Mouse (Mus musculus): ENCODE results near the gene Dync1li2. TPM values are rescaled to one million over a fixed set of nuclear protein-coding genes. Genes with fewer than 3 reads are reported as not detected.

Gene Dync1li2
- total and polyA plus RNA-seq, 3 experiments, result 12.7 to 22.8 (median 14.3) TPM

DNA sequence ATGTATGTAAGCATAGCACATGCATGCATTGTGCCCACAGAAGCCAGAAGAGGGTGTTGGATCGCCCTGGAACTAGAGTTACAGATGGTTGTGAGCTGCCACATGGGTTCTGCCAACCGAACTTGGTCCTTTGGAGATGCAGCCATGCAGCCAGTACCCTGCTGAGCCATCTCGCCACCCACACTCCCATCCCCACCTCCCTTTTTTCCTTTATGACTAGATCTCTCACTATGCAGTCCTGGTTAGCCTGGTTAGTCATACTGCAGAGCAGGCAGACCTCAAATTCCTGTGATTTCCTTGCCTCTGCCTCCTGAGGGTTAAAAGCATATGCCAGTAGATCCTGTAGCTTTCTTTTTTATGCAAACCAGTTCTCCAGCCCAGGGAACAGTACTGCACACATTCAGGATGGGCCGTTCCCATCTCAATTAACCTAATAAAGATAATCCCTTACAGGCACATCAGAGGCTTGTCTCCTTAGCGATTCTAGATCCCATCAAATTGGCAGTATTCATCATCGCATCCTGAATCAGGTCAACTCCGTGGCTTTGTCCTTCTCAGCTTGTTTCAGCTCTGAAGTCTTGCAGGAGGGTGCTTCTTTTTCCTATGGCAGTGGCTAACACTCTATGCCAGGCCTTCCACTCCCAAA lies 32.1 kb downstream of the Dync1li2 start:
- H3K4me2 ChIP-seq (ENCODE audit: insufficient read depth, low read depth, poor library complexity, severe bottlenecking), result no peak overlapping the region
- no peak overlapping the region for H3K27ac ChIP-seq (ENCODE audit: insufficient read depth, low read depth)

DNA sequence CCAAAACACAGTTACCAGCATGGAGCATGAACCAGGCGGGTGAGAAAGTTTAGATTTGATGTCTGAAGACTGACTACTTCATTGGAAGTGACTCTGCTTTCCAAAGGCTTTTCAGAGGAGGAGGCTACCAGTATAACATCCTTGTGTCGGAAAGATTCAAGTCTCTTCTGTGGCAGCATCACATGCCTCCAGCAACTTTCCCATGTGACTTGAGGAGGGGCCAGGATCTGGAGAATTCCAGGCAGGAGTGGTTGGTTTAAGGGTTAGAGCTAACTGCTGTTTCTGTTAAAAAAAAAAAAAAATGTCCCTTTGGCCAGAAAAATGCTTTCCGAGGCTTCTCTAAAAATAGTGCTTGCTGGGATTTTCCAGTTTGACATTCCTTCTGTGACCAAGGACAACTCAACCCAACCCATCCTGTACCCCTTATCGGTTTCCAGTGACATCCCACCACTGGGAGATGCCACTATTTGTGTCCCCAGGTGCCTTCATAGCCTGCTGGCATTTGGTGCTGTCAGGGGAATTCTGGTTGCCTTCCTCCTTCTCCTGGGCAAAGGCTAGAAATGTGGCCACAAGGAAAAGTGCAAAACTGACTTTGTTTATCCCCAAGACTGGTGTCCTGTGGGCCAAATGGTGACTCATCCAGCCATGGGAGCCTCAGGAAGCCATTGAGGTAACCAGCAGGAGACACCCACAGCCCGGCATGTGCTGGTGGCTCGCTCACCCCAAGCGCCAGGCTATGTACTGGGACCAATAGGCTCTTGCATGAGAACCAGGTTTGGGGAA lies 34.3 kb downstream of the Dync1li2 start:
- H3K4me1 ChIP-seq (ENCODE audit: control insufficient read depth in 1 of 2, insufficient read depth in 2 of 2), result peaks cover 13 to 25% of the 10 kb centered on the region in 2 experiments
- H3K4me2 ChIP-seq (ENCODE audit: insufficient read depth, low read depth, poor library complexity, severe bottlenecking), result no peak overlapping the region
- H3K27me3 ChIP-seq (replicated peaks), result peaks cover 12% of the 10 kb centered on the region
- H3K9me3 ChIP-seq (replicated peaks; ENCODE audit: low read length), result peaks cover 6% of the 10 kb centered on the region
- dilution Hi-C loops (cut with MboI; ENCODE audit: extremely low pct_ligation_motif_present, extremely low pct_unique_long_range_greater_than_20kb, low sequenced_read_pairs), result no loop called here
- no peaks in the 10 kb centered on the region for H3K79me2 ChIP-seq (replicated peaks; ENCODE audit: control insufficient read depth, extremely low read depth, insufficient read depth, poor library complexity, severe bottlenecking)
- DNase-seq (ENCODE audit: extremely low read depth), result no peak
- no peak overlapping the region for H3K27ac ChIP-seq (ENCODE audit: insufficient read depth, low read depth)
- in situ Hi-C loops (cut with MboI; ENCODE audit: low pct_ligation_motif_present, low pct_unique_long_range_greater_than_20kb, low sequenced_read_pairs), result loop anchor here (5.0 kb wide), 1 partner anchor 66 kb away; no protein-coding TSS in a partner anchor
- TF ChIP-seq CHD1 (IDR thresholded peaks at IDR 0.05; ENCODE audit: low read depth, low read length), result no peak
- no peak for TF ChIP-seq TBP (conservative IDR thresholded peaks at IDR 0.05; ENCODE audit: low read depth, low read length)
- TF ChIP-seq SMC3 (IDR thresholded peaks at IDR 0.05; ENCODE audit: low read depth, low read length), result no peak
- TF ChIP-seq ZKSCAN1 (IDR thresholded peaks at IDR 0.05; ENCODE audit: borderline replicate concordance, low read depth, low read length), result no peak
- no peak for TF ChIP-seq RAD21 (IDR thresholded peaks at IDR 0.05; ENCODE audit: low read depth, low read length)
- TF ChIP-seq USF1 (IDR thresholded peaks at IDR 0.05; ENCODE audit: low read depth, low read length), result no peak
- no peak for TF ChIP-seq HCFC1 (IDR thresholded peaks at IDR 0.05; ENCODE audit: low read depth, low read length)
- TF ChIP-seq POLR2A (IDR thresholded peaks at IDR 0.05; ENCODE audit: low read depth, low read length), result no peak
- no peak overlapping the region for H3K9ac ChIP-seq (ENCODE audit: insufficient read depth, low read depth)
- H3K4me3 ChIP-seq (replicated peaks in 1 of 3; ENCODE audit: low read depth in 2 of 3, low read length in 2 of 3, poor library complexity in 1 of 3), result no peak overlapping the region
- no peaks in the 10 kb centered on the region for H3K36me3 ChIP-seq (replicated peaks in 1 of 2; ENCODE audit: control insufficient read depth in 1 of 2, insufficient read depth in 1 of 2, low read length in 1 of 2)

More for the DNA sequence above, 32.1 kb downstream of the Dync1li2 start:
- H3K27me3 ChIP-seq (replicated peaks), result peaks cover 10% of the 10 kb centered on the region
- H3K36me3 ChIP-seq (replicated peaks in 1 of 2; ENCODE audit: control insufficient read depth in 1 of 2, insufficient read depth in 1 of 2, low read length in 1 of 2), result peaks cover 0 to 3% of the 10 kb centered on the region in 2 experiments
- H3K9ac ChIP-seq (ENCODE audit: insufficient read depth, low read depth), result no peak overlapping the region
- TF ChIP-seq MAX (IDR thresholded peaks at IDR 0.05; ENCODE audit: low read length) (no peak), POLR2A (IDR thresholded peaks at IDR 0.05; ENCODE audit: low read depth, low read length) (no peak), ZKSCAN1 (IDR thresholded peaks at IDR 0.05; ENCODE audit: borderline replicate concordance, low read depth, low read length) (no peak), ELF1 (IDR thresholded peaks at IDR 0.05; ENCODE audit: low read depth, low read length) (no peak), MAFK (IDR thresholded peaks at IDR 0.05; ENCODE audit: insufficient replicate concordance, low read length) (no peak), BHLHE40 (IDR thresholded peaks at IDR 0.05; ENCODE audit: low read depth, low read length) (no peak), EP300 (IDR thresholded peaks at IDR 0.05; ENCODE audit: low read length) (no peak), NELFE (IDR thresholded peaks at IDR 0.05; ENCODE audit: low read depth, low read length) (no peak), ZNF384 (IDR thresholded peaks at IDR 0.05; ENCODE audit: low read depth, low read length) (no peak), CTCF (conservative IDR thresholded peaks at IDR 0.05 in 1 of 2, IDR thresholded peaks at IDR 0.05 in 1 of 2; ENCODE audit: low read depth in 2 of 2, low read length in 2 of 2) (no peak)
- H3K4me3 ChIP-seq (replicated peaks in 1 of 3; ENCODE audit: low read depth in 2 of 3, low read length in 2 of 3, poor library complexity in 1 of 3), result no peak overlapping the region
- DNase-seq (ENCODE audit: extremely low read depth), result no peak
- no peaks in the 10 kb centered on the region for H3K79me2 ChIP-seq (replicated peaks; ENCODE audit: control insufficient read depth, extremely low read depth, insufficient read depth, poor library complexity, severe bottlenecking)
- H3K9me3 ChIP-seq (replicated peaks; ENCODE audit: low read length), result peaks cover 4% of the 10 kb centered on the region
- H3K4me1 ChIP-seq (ENCODE audit: control insufficient read depth in 1 of 2, insufficient read depth in 2 of 2), result peaks cover 18 to 34% of the 10 kb centered on the region in 2 experiments
- in situ Hi-C loops (cut with MboI; ENCODE audit: low pct_ligation_motif_present, low pct_unique_long_range_greater_than_20kb, low sequenced_read_pairs) (no loop called here), dilution Hi-C loops (cut with MboI; ENCODE audit: extremely low pct_ligation_motif_present, extremely low pct_unique_long_range_greater_than_20kb, low sequenced_read_pairs) (no loop called here)

Data from CH12.LX (cell line).